Mouse (Mus musculus): ENCODE results near the gene Usp6nl.

Usp6nl gene

GRCm38 (mm10) chr2:6478361-6478965 is 156.0 kb downstream of the Usp6nl start:
- DNase-seq: no peak

GRCm38 (mm10) chr2:6478966-6479391 is 156.5 kb downstream of the Usp6nl start:
- peak; percentile 18 for DNase-seq

GRCm38 (mm10) chr2:6479620-6480019 is 157.2 kb downstream of the Usp6nl start:
- DNase-seq: no peak

- DNase-seq: no peak
These were observed 159.5 kb downstream of the Usp6nl start for GRCm38 (mm10) chr2:6481966-6482365.

DNA sequence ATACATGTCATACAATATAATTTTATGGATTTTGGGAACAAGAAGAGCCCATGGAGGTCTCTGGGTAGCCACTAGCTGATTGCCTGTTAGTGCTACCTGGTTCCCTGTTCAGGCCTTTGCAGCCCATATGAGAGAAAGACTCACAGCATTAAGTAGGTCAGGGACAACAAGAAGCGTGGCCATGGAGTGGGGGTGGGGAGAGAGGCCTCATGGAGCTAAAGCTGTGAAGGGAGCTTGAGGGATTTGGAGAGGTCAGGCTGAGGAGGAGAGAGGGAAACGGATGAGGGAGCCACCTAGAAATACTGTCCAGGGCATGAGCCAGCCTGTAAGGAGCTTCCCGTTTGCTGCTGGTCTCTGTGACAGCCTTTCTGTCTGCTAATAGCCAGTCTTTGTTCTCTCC is 159.9 kb downstream of the Usp6nl start:
- DNase-seq: no peak

- DNase-seq: no peak
These were observed 160.9 kb downstream of the Usp6nl start for GRCm38 (mm10) chr2:6483081-6483992.

DNA sequence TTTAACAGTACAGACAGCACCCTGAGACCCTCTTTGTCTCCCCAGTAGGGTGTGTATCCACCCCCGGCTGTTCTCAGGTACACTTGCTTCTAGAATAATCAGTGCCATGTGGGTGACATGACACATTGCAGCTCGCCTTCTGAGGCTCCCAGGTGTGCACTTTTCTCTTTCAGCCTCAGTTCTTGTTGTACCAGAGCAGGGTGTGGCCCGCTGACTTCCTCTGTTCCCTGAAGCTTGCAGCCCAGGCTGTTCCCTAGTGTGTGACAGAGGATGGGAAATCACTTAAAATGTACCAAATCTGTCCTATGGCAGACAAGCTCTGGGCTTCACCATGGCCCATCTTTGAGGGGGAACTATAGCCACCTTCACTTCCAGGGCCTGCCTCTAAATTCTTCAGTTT is 161.7 kb downstream of the Usp6nl start:
- DNase-seq: no peak

DNA sequence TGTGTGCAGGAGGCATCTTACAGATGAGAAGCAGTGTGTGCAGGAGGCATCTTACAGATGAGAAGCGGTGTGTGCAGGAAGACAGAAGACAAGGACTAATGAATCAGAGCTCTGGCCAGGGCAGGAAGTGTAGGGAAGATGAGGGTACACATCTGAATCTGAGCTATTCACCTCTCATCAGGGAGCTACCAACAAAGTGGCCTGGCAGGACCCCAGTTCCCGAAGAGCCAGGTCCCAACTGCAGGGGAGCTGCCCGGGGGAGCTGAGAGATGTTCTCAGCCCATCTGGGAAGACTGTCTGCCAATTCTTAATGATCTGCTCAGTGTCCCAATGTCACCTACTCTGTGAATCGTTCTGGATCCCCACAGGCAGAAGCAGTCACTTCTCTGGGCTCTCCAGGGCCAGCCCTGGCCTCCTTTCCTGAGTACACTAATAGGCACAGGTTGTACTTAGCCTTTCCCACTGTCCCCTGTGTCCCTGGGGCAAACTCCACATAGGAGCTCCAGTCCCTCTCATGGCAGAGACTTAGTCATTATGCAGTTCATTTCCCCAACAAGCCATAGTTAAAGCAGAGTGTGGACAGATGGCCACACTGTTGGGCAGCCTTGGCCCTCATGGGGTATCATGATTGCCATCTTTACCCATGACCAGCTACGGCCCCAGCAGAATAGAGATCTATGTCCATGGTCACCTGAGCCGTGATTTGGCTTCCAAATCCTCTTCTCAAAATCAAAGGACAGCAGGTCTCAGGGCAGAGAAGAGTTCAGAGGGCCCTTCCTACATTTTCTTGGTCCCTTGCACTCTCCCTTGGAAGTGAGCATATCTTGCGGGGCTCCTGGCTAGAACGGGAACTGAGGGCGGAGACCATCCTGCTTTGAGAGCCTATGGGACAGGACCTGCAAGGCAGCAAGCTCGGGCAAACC is 165.4 kb downstream of the Usp6nl start:
- DNase-seq: peak; percentile 82

DNA sequence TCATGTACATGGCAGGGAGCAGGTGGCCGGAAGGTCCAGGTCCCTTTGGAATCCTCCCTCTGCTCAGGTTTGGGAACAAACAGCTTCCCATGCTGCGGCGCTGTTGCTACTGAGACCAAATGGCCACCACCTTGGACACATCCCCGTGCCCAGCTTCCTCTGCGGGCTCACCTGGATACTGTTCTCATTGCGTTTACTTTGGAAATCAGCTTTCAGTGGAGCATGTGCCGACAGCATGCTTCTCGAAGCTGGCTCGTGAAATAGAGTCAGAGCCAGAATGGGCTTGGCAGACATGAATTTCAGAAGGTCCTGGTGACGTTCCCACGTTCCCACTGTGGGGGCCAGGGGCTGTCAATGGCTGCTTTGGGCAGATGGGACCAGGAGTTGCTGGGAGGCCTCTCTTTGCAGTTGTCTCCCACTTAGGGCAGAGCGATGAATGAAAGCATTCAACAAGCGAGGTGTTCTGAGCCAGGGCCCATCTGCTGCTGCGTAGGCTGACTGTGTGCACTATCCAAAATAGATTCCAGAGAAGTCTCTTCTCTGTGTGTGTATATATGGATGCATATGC is 166.1 kb downstream of the Usp6nl start:
- DNase-seq: no peak

- DNase-seq: no peak
These were observed 167.6 kb downstream of the Usp6nl start for GRCm38 (mm10) chr2:6490076-6490475.

DNA sequence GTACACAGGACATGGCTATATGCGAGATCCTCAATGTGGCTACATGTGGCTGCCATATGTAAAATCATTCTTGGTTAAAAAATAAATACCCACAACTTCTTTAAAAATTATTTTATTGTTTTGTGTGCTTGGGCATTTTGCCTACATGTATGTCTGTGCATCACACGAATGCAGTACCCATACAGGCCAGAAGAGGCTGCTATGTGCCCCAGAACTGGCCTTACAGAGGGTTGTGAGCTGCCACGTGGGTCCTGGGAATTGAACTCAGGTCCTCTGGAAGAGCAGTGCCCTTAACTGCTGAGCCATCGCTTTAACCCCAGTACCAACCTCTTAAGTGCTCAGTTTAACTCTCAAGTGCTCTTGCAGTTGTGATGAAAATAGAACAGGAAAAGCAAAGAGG is 168.4 kb downstream of the Usp6nl start:
- DNase-seq: no peak

- DNase-seq: no peak
These were observed 171.4 kb downstream of the Usp6nl start for GRCm38 (mm10) chr2:6493886-6494285.
